Mouse (Mus musculus) intestine, embryonic 14.5 days (tissue): ENCODE measurements around the gene Paqr9. TPM values are rescaled to one million over a fixed set of nuclear protein-coding genes. Genes with fewer than 3 reads are reported as not detected.

Source experiments
- ATAC-seq: fragments of 200-750 bp; cut with Nextera tagmentation; replicated peaks from 2 replicates; pipeline ENCODE4 v1.8.0; 2017; ENCODE audit warnings: low read depth, moderate number of reproducible peaks, moderate TSS enrichment, moderate library complexity; ENCODE audit not compliant: low FRiP score, low TSS enrichment
- DNase-seq: peaks from one replicate; pipeline ENCODE4 v3.0.0-alpha.2; 2018; ENCODE audit warnings: low spot score
- H3K27ac ChIP-seq: fragments of 300-500 bp; sonication (generic); 2 replicates; pipeline ENCODE4 v1.5.1; 2014; ENCODE audit warnings: low read depth, mild to moderate bottlenecking, control low read depth
- H3K27me3 ChIP-seq: fragments of 300-500 bp; sonication (generic); replicated peaks from 2 replicates; pipeline ENCODE4 v1.6.1; 2014; ENCODE audit warnings: low read length, control low read depth; ENCODE audit not compliant: control insufficient read depth, insufficient read depth
- H3K36me3 ChIP-seq: fragments of 300-500 bp; sonication (generic); 2 replicates; pipeline ENCODE4 v1.6.1; 2014; ENCODE audit warnings: low read length, control low read depth; ENCODE audit not compliant: control insufficient read depth, insufficient read depth
- H3K4me1 ChIP-seq: fragments of 300-500 bp; sonication (generic); replicated peaks from 2 replicates; pipeline ENCODE4 v1.6.1; 2014; ENCODE audit warnings: low read length, control low read depth, mixed read lengths; ENCODE audit not compliant: control insufficient read depth, insufficient read depth
- H3K4me2 ChIP-seq: fragments of 300-500 bp; sonication (generic); 2 replicates; pipeline ENCODE4 v1.6.1; 2014; ENCODE audit warnings: low read length
- H3K4me3 ChIP-seq: fragments of 300-500 bp; sonication (generic); 2 replicates; pipeline ENCODE4 v1.5.1; 2014; ENCODE audit warnings: low read depth, low read length, control low read depth, mixed read lengths
- H3K9ac ChIP-seq: fragments of 300-500 bp; sonication (generic); 2 replicates; pipeline ENCODE4 v1.6.1; 2014; ENCODE audit warnings: mild to moderate bottlenecking, low read length
- H3K9me3 ChIP-seq: fragments of 300-500 bp; sonication (generic); 2 replicates; pipeline ENCODE4 v1.6.1; 2016; ENCODE audit warnings: low read length, control low read depth; ENCODE audit not compliant: control insufficient read depth
- WGBS: fragments of 180-500 bp; shearing (Covaris S2); extraction: QIAGEN DNeasy Blood & Tissue Kit; methylation state at CpG from one replicate; pipeline ENCODE4 v1.1.7; 2014; 5-methylcytosine and 5-hydroxymethylcytosine counted together
- polyA plus RNA-seq: library from polyadenylated mRNA; unstranded; fragments of >200 nt; fragmentation: Nextera tagmentation; extraction: Ambion mirVana; gene quantifications from 2 replicates; pipeline ENCODE4 v1.2.1, GENCODE M21; 2014

Paqr9 gene
- polyA plus RNA-seq, 1 experiment from 2014 or later = 0.11 TPM

- Histone ChIP-seq H3K36me3 (no peaks in the 10 kb centered on the region), H3K4me2 (peak overlapping the region; percentile 48), H3K27me3 (no peaks in the 10 kb centered on the region), H3K9me3 (no peaks in the 10 kb centered on the region), H3K4me1 (peaks cover 6% of the 10 kb centered on the region; the same call in 1 of the 2 replicates), H3K4me3 (peak overlapping the region; percentile 15), H3K27ac (no peak overlapping the region), H3K9ac (no peak overlapping the region)
- DNase-seq = no peak
- ATAC-seq = no peak
- 31% methylated on average over 19 of the region's 19 CpGs for WGBS
These were observed 38.8 kb downstream of the Paqr9 start for GRCm38 (mm10) chr9:95598179-95598721.

GRCm38 (mm10) chr9:95599399-95599798, 39.9 kb downstream of the Paqr9 start:
- no peaks in the 10 kb centered on the region for H3K27me3 ChIP-seq
- no peak overlapping the region for H3K27ac ChIP-seq
- H3K4me2 ChIP-seq = no peak overlapping the region
- peaks cover 6% of the 10 kb centered on the region; the same call in 1 of the 2 replicates for H3K4me1 ChIP-seq
- no peaks in the 10 kb centered on the region for H3K36me3 ChIP-seq
- H3K4me3 ChIP-seq = no peak overlapping the region
- H3K9me3 ChIP-seq = no peaks in the 10 kb centered on the region
- 87% methylated on average over 4 of the region's 4 CpGs for WGBS
- DNase-seq (no peak), ATAC-seq (no peak)
- H3K9ac ChIP-seq = no peak overlapping the region

- Histone ChIP-seq H3K4me3 (no peak overlapping the region), H3K27ac (no peak overlapping the region), H3K9ac (no peak overlapping the region), H3K4me1 (peaks cover 6% of the 10 kb centered on the region; the same call in 1 of the 2 replicates), H3K27me3 (no peaks in the 10 kb centered on the region), H3K36me3 (no peaks in the 10 kb centered on the region), H3K4me2 (no peak overlapping the region), H3K9me3 (no peaks in the 10 kb centered on the region)
- no peak for DNase-seq
- 66% methylated on average over 3 of the region's 3 CpGs for WGBS
- no peak for ATAC-seq
These were observed 43.4 kb downstream of the Paqr9 start for GRCm38 (mm10) chr9:95602849-95603248.

- DNase-seq (no peak), ATAC-seq (no peak)
- Histone ChIP-seq H3K4me3 (no peak overlapping the region), H3K4me1 (peaks cover 3% of the 10 kb centered on the region; the same call in 1 of the 2 replicates), H3K9me3 (no peaks in the 10 kb centered on the region), H3K27ac (no peak overlapping the region), H3K9ac (no peak overlapping the region), H3K27me3 (no peaks in the 10 kb centered on the region), H3K4me2 (no peak overlapping the region), H3K36me3 (no peaks in the 10 kb centered on the region)
- WGBS = 76% methylated on average over 9 of the region's 9 CpGs
These were observed 43.9 kb downstream of the Paqr9 start for GRCm38 (mm10) chr9:95603316-95603715.

- Histone ChIP-seq H3K9ac (no peak overlapping the region), H3K27ac (no peak overlapping the region), H3K4me1 (no peaks in the 10 kb centered on the region), H3K36me3 (no peaks in the 10 kb centered on the region), H3K4me3 (no peak overlapping the region), H3K9me3 (no peaks in the 10 kb centered on the region), H3K27me3 (no peaks in the 10 kb centered on the region), H3K4me2 (no peak overlapping the region)
- 63% methylated on average over 5 of the region's 5 CpGs for WGBS
- DNase-seq = no peak
- no peak for ATAC-seq
These were observed 47.7 kb downstream of the Paqr9 start for GRCm38 (mm10) chr9:95607196-95607595.

GRCm38 (mm10) chr9:95612246-95612768, 52.9 kb downstream of the Paqr9 start:
- ATAC-seq (no peak), DNase-seq (no peak)
- H3K36me3 ChIP-seq = no peaks in the 10 kb centered on the region
- H3K4me2 ChIP-seq = no peak overlapping the region
- no peaks in the 10 kb centered on the region for H3K9me3 ChIP-seq
- H3K4me1 ChIP-seq = no peaks in the 10 kb centered on the region
- H3K4me3 ChIP-seq = no peak overlapping the region
- no peak overlapping the region for H3K9ac ChIP-seq
- H3K27me3 ChIP-seq = no peaks in the 10 kb centered on the region
- no peak overlapping the region for H3K27ac ChIP-seq
- 64% methylated on average over 8 of the region's 8 CpGs for WGBS

GRCm38 (mm10) chr9:95613426-95614127, 54.1 kb downstream of the Paqr9 start:
- H3K4me2 ChIP-seq = no peak overlapping the region
- no peaks in the 10 kb centered on the region for H3K27me3 ChIP-seq
- no peak overlapping the region for H3K4me3 ChIP-seq
- H3K9ac ChIP-seq = no peak overlapping the region
- H3K9me3 ChIP-seq = no peaks in the 10 kb centered on the region
- 25% methylated on average over 8 of the region's 9 CpGs for WGBS
- no peaks in the 10 kb centered on the region for H3K36me3 ChIP-seq
- H3K4me1 ChIP-seq = no peaks in the 10 kb centered on the region
- DNase-seq (no peak), ATAC-seq (no peak)
- no peak overlapping the region for H3K27ac ChIP-seq

- no peak overlapping the region for H3K4me2 ChIP-seq
- no peak overlapping the region for H3K27ac ChIP-seq
- H3K36me3 ChIP-seq = no peaks in the 10 kb centered on the region
- no peaks in the 10 kb centered on the region for H3K27me3 ChIP-seq
- 71% methylated on average over 14 of the region's 14 CpGs for WGBS
- DNase-seq (no peak), ATAC-seq (no peak)
- no peaks in the 10 kb centered on the region for H3K4me1 ChIP-seq
- H3K9ac ChIP-seq = no peak overlapping the region
- no peaks in the 10 kb centered on the region for H3K9me3 ChIP-seq
- H3K4me3 ChIP-seq = no peak overlapping the region
These were observed 55.6 kb downstream of the Paqr9 start for GRCm38 (mm10) chr9:95614861-95615615.
